Mouse (Mus musculus) thymus, adult 18-20 months (tissue): Measurements from ENCODE around the gene Psg28.
"Not testable (repeated sequence)": the region's sequence is repeated elsewhere in the genome, so short reads cannot be mapped to it uniquely, and the experiment has no call there.

ENCODE experiments used
- DNase-seq, 2 experiments: peaks; one replicate each; pipeline ENCODE4 v3.0.0; 2022; ENCODE audit warnings: mixed read lengths in 2 of 2

Psg28 gene

DNA sequence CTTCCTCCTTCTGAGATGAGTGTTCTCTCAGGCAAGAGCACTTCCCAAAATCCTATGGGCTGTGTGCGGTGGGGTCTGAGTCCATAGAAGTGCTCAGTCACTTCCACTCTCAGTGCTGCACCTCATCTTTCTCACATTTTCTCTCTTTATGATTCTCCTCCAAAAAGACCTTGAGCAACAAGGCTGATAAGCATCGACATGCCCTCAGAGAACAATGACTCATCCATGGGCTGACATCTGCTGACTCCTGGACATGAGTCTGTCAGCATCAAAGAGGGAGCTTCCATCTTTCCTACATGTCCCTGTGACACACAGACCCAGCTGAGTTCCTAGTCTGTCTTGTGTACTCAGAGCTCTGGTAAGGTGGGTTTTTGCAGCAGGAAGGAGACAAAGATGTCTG is at the start of gene Psg28:
Gene Psg28 (minus strand): TSS at position 101 of the 400 bp plus-strand sequence.
- DNase-seq, result not testable (repeated sequence)

DNA sequence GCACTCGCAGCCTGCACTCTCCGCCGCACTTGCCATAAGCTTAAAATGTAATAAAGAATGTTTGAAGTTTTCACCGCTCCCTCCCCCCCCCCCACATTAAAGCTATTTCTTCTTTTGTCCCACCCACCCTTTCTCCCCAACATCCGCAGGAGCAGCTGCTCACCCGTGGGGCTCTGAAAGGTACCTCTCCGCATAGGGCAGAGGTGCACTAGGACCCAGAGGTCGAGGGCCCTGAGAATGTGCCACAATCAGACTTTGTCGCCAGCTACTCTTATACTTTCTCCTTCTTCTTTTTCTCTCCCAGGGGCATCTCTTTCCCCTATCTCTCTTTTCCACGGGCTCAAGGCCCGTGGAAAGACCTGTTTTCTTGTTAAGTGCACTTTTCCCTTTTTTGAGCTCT is 28.4 kb downstream of the Psg28 start:
- no peak for DNase-seq

DNA sequence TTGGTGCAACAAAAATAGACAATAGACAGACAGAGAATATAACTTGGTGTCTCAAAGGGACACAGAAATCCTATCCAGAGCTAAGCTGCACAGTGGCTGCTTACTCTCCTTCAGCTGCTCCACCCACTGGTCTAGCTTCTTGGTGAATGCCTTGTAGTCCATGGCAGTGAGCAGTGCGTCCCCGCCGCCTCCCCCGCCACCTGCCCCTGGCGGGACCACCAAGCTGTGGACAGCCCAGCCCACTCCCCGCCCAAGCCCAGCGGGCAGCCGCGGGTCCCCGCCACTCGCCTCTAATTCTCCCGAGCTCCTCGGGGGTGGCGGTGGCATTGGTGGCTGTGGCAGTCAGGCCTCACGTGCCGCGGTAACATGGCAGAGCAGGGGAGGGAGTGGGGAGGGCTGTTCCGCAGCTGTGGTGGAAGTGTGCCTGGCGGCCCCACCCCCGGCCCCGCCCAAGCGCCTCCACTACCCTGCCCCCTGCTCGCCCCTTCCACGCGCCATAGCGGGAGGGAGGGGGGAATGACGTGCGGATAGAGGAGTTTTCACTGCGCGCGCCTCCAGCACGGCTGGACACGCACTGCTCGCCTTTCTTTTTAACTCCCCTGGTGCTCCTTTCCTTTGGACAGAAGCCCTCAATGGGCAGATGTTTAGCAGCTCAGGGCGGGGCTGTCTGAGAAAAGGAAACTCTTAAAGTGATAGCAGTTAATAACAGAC is 29.2 kb downstream of the Psg28 start:
- no peak for DNase-seq

DNA sequence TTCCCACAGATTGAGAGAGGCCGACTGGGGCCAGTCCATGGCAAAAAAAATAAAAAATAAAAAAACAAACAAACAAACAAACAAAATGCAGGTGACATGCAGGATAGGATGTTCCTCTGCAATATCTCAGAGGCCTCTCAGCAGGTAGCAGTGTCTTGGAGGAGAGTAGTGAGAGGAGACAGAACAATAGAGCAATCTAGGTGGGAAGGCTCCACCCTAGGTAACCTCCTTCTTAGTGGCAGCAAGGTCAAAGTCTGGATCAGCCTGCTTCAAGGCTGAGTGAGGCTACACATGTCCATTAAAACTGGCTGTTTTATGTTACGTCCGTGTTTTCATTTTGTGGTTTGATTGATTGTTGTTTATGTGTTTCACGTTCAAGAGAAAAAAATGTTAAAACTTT is 40.4 kb downstream of the Psg28 start:
- not testable (repeated sequence) for DNase-seq

DNA sequence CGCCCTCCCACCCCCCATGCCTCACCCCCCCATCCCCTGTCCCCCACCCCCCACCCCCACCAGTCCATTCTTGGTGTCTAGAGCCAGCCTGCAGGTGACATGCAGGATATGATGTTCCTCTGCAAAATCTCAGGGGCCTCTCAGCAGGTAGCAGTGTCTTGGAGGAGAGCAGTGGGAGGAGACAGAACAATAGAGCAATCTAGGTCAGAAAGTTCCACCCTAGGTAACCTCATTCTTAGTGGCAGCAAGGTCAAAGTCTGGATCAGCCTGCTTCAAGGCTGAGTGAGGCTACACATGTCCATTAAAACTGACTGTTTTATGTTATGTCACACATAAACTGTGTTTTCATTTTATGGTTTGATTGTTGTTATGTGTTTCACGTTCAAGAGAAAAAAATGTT is 53.5 kb downstream of the Psg28 start:
- no peak for DNase-seq
